7 mouse cellular contexts compared by ENCODE assay signal in genomic region chr1:63763212-63763694, GRCm38 (mm10). TPM values are rescaled to one million over a fixed set of nuclear protein-coding genes. Genes with fewer than 3 reads are reported as not detected.
A peak's percentile ranks its signal among the peaks of the same experiment; 100 is the strongest.
DNase-seq lines count a peak whose midpoint lies in the region; ATAC-seq lines count a peak whose summit lies in the region.

No protein-coding gene starts in this region.

- 0 out of 2 replicates have a peak overlapping the region, but pooled peaks have one; percentile 26 for H3K9ac ChIP-seq in forebrain, embryonic 15.5 days (replicated peaks)
- H3K9ac ChIP-seq in hindbrain, embryonic 15.5 days = no peak overlapping the region

- H3K9me3 ChIP-seq in forebrain, embryonic 15.5 days = no peaks in the 10 kb centered on the region
- no peaks in the 10 kb centered on the region for H3K9me3 ChIP-seq in hindbrain, embryonic 15.5 days

- no peak overlapping the region for H3K4me3 ChIP-seq in forebrain, embryonic 15.5 days
- no peak overlapping the region for H3K4me3 ChIP-seq in hindbrain, embryonic 15.5 days

- H3K36me3 ChIP-seq in forebrain, embryonic 15.5 days = no peaks in the 10 kb centered on the region
- H3K36me3 ChIP-seq in hindbrain, embryonic 15.5 days = no peaks in the 10 kb centered on the region
- no peaks in the 10 kb centered on the region for H3K36me3 ChIP-seq in splenic B cell, adult 2 months (ENCODE audit: control insufficient read depth, insufficient read depth, low read length, poor library complexity, severe bottlenecking)

- peak; percentile 74 for ATAC-seq in cerebellum, adult (ENCODE audit: insufficient number of reproducible peaks, low FRiP score, low TSS enrichment)
- peak; percentile 85 for ATAC-seq in forebrain, embryonic 15.5 days (replicated peaks)
- peak; percentile 89 for ATAC-seq in hindbrain, embryonic 15.5 days (ENCODE audit: low FRiP score, low read depth)
- peak; percentile 39 for ATAC-seq in megakaryocyte progenitor cell, adult 5-6 weeks (replicated peaks; ENCODE audit: poor library complexity)

- peak; percentile 77 for DNase-seq in Muller cell, postnatal 12 days (ENCODE audit: inconsistent ontology term)
- peak; percentile 59 to 78 for DNase-seq in layer of hippocampus, postnatal 14 days (ENCODE audit: low spot score in 2 of 2)
- peak; percentile 35 for DNase-seq in splenic B cell, adult 2 months (ENCODE audit: low read depth, low spot score)

- H3K4me1 ChIP-seq in forebrain, embryonic 15.5 days = peaks cover 29% of the 10 kb centered on the region
- H3K4me1 ChIP-seq in hindbrain, embryonic 15.5 days (replicated peaks) = peaks cover 36% of the 10 kb centered on the region

- no peak overlapping the region for H3K4me2 ChIP-seq in forebrain, embryonic 15.5 days (replicated peaks)
- H3K4me2 ChIP-seq in hindbrain, embryonic 15.5 days = no peak overlapping the region

- peak overlapping the region; percentile 87 for H3K27ac ChIP-seq in forebrain, embryonic 15.5 days (replicated peaks)
- peak overlapping the region; percentile 74 for H3K27ac ChIP-seq in hindbrain, embryonic 15.5 days (replicated peaks)

- WGBS in forebrain, embryonic 15.5 days = 4% methylated on average over 3 of the region's 3 CpGs
- under 1% methylated on average over 3 of the region's 3 CpGs for WGBS in hindbrain, embryonic 15.5 days

- H3K27me3 ChIP-seq in forebrain, embryonic 15.5 days = no peaks in the 10 kb centered on the region
- no peaks in the 10 kb centered on the region for H3K27me3 ChIP-seq in hindbrain, embryonic 15.5 days
- no peaks in the 10 kb centered on the region for H3K27me3 ChIP-seq in splenic B cell, adult 2 months (ENCODE audit: control insufficient read depth, insufficient read depth, low read length, poor library complexity, severe bottlenecking)

RNA-seq across cellular contexts. Expression of gene 4933402D24Rik, which starts 5.8 kb away (rescaled TPM):
- polyA plus RNA-seq in forebrain, embryonic 15.5 days (2015; fragmentation: Nextera tagmentation; extraction: Ambion mirVana) = 0.19 and 0.31 TPM in 2 replicates
- polyA plus RNA-seq in hindbrain, embryonic 15.5 days (2015; fragmentation: Nextera tagmentation; extraction: Ambion mirVana) = 0.32 and 0.35 TPM in 2 replicates
- under 1 TPM in 1 of 2 experiments, not detected in 1; 0.25 TPM for total RNA-seq in layer of hippocampus, postnatal 14 days (2021)
- total RNA-seq in megakaryocyte progenitor cell, adult 5-6 weeks (2015) = not detected in 2 replicates
- not detected in 2 replicates for total RNA-seq in megakaryocyte progenitor cell, adult 5-6 weeks (2017)

RNA-seq across cellular contexts. Expression of gene Fastkd2, which starts 32.8 kb away (rescaled TPM):
- 46.2 and 46.5 TPM in 2 replicates for polyA plus RNA-seq in forebrain, embryonic 15.5 days (2015; fragmentation: Nextera tagmentation; extraction: Ambion mirVana)
- polyA plus RNA-seq in hindbrain, embryonic 15.5 days (2015; fragmentation: Nextera tagmentation; extraction: Ambion mirVana) = 35.1 and 35.2 TPM in 2 replicates
- total RNA-seq in layer of hippocampus, postnatal 14 days (2021) = 10 to 100 TPM; 19.1 to 24.0 TPM
- 87.8 and 93.7 TPM in 2 replicates for total RNA-seq in megakaryocyte progenitor cell, adult 5-6 weeks (2015)
- total RNA-seq in megakaryocyte progenitor cell, adult 5-6 weeks (2017) = 27.3 and 31.1 TPM in 2 replicates

RNA-seq across cellular contexts. Expression of gene Mdh1b, which starts 33.1 kb away (rescaled TPM):
- 0.24 and 0.41 TPM in 2 replicates for polyA plus RNA-seq in forebrain, embryonic 15.5 days (2015; fragmentation: Nextera tagmentation; extraction: Ambion mirVana)
- polyA plus RNA-seq in hindbrain, embryonic 15.5 days (2015; fragmentation: Nextera tagmentation; extraction: Ambion mirVana) = 0.67 and 0.72 TPM in 2 replicates
- under 1 TPM; 0.29 to 0.92 TPM for total RNA-seq in layer of hippocampus, postnatal 14 days (2021)
- total RNA-seq in megakaryocyte progenitor cell, adult 5-6 weeks (2015) = not detected in 2 replicates
- not detected in 2 replicates for total RNA-seq in megakaryocyte progenitor cell, adult 5-6 weeks (2017)

Comparison
In these comparisons a context has a peak if more than half of its experiments do, and no peak if none do; other contexts are left out.
1. ATAC-seq: peak in every context shown above with its lines; median percentile 89 in hindbrain, embryonic 15.5 days; 85 in forebrain, embryonic 15.5 days; 74 in cerebellum, adult; 39 in megakaryocyte progenitor cell, adult 5-6 weeks.